Mouse (Mus musculus): ENCODE results near the gene Kctd5. TPM values are rescaled to one million over a fixed set of nuclear protein-coding genes. Genes with fewer than 3 reads are reported as not detected.

Kctd5 gene
- polyA plus RNA-seq, 1 experiment from 2014 or later, result 75.9 TPM

DNA sequence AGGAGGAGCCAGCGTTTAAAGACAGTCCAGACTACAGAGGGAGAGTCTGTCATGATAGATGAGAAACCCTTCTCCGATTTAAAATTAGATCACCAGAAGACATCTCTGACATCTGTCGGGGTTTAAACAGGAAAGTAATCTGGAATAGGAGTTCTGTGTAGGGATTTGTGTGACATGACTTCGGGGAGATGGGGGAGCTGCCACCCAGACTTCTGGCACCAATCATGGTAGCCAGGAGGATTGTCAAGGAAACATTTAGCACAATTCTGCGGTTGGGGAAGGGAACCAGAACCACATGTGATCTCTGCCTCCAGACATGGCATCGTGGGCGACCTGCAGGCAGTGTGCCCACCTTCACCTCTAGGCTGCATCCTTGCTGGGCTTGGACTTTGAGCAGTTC is 43.8 kb downstream of the Kctd5 start:
- Histone ChIP-seq H3K27me3 (ENCODE audit: control insufficient read depth, insufficient read depth, low read length) (no peaks in the 10 kb centered on the region), H3K9ac (replicated peaks; ENCODE audit: low read length) (no peak overlapping the region), H3K9me3 (ENCODE audit: control insufficient read depth, low read length) (no peaks in the 10 kb centered on the region), H3K4me3 (replicated peaks; ENCODE audit: low read depth, low read length) (no peak overlapping the region), H3K4me1 (ENCODE audit: control insufficient read depth, insufficient read depth, low read length) (no peaks in the 10 kb centered on the region), H3K4me2 (ENCODE audit: low read length) (no peak overlapping the region), H3K27ac (replicated peaks; ENCODE audit: low read depth, low read length) (no peak overlapping the region), H3K36me3 (ENCODE audit: control insufficient read depth, insufficient read depth, low read length) (no peaks in the 10 kb centered on the region)
- 84% methylated on average over 7 of the region's 7 CpGs for WGBS
- ATAC-seq (ENCODE audit: low FRiP score, low TSS enrichment), result no peak
- no peak for DNase-seq

GRCm38 (mm10) chr17:24021375-24022199 is 51.7 kb downstream of the Kctd5 start:
- no peaks in the 10 kb centered on the region for H3K4me1 ChIP-seq (ENCODE audit: control insufficient read depth, insufficient read depth, low read length)
- H3K27me3 ChIP-seq (ENCODE audit: control insufficient read depth, insufficient read depth, low read length), result no peaks in the 10 kb centered on the region
- DNase-seq, result no peak

DNA sequence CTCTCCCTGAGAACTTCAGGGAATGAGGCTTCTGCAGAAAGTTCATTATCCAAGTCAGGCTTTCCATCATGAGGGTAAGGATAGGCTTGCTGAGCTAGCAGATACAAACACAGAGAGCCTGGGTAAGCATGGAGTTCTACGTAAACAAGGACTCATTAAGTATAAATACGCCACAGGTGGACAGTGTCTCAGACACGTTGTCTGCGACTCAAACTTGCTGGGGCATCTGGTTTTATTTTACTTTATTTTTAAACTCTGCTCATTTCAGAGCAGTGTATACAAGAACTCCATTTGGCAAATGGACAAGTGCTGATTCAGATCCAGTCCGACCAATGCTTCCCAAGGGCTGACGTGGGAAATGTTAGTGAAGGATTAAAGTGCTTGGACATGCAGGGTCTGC is 52.6 kb downstream of the Kctd5 start:
- Histone ChIP-seq H3K27ac (replicated peaks; ENCODE audit: low read depth, low read length) (no peak overlapping the region), H3K27me3 (ENCODE audit: control insufficient read depth, insufficient read depth, low read length) (no peaks in the 10 kb centered on the region), H3K9ac (replicated peaks; ENCODE audit: low read length) (no peak overlapping the region), H3K4me2 (ENCODE audit: low read length) (no peak overlapping the region), H3K4me1 (ENCODE audit: control insufficient read depth, insufficient read depth, low read length) (no peaks in the 10 kb centered on the region), H3K4me3 (replicated peaks; ENCODE audit: low read depth, low read length) (no peak overlapping the region), H3K36me3 (ENCODE audit: control insufficient read depth, insufficient read depth, low read length) (no peaks in the 10 kb centered on the region), H3K9me3 (ENCODE audit: control insufficient read depth, low read length) (no peaks in the 10 kb centered on the region)
- DNase-seq (no peak), ATAC-seq (ENCODE audit: low FRiP score, low TSS enrichment) (no peak)
- WGBS, result 84% methylated on average over 6 of the region's 6 CpGs

More at GRCm38 (mm10) chr17:24021375-24022199, 51.7 kb downstream of the Kctd5 start:
- no peak overlapping the region for H3K9ac ChIP-seq (replicated peaks; ENCODE audit: low read length)
- H3K4me2 ChIP-seq (ENCODE audit: low read length), result no peak overlapping the region
- H3K4me3 ChIP-seq (replicated peaks; ENCODE audit: low read depth, low read length), result no peak overlapping the region
- WGBS, result 80% methylated on average over 5 of the region's 5 CpGs
- ATAC-seq (ENCODE audit: low FRiP score, low TSS enrichment), result no peak
- H3K27ac ChIP-seq (replicated peaks; ENCODE audit: low read depth, low read length), result no peak overlapping the region
- H3K36me3 ChIP-seq (ENCODE audit: control insufficient read depth, insufficient read depth, low read length), result no peaks in the 10 kb centered on the region
- no peaks in the 10 kb centered on the region for H3K9me3 ChIP-seq (ENCODE audit: control insufficient read depth, low read length)

GRCm38 (mm10) chr17:24015727-24016126 is 57.6 kb downstream of the Kctd5 start:
- H3K4me2 ChIP-seq (ENCODE audit: low read length), result no peak overlapping the region
- no peaks in the 10 kb centered on the region for H3K36me3 ChIP-seq (ENCODE audit: control insufficient read depth, insufficient read depth, low read length)
- no peak overlapping the region for H3K9ac ChIP-seq (replicated peaks; ENCODE audit: low read length)
- H3K27ac ChIP-seq (replicated peaks; ENCODE audit: low read depth, low read length), result no peak overlapping the region
- WGBS, result 29% methylated on average over 14 of the region's 14 CpGs
- peak; percentile 16 for DNase-seq
- H3K4me1 ChIP-seq (ENCODE audit: control insufficient read depth, insufficient read depth, low read length), result no peaks in the 10 kb centered on the region
- no peak for ATAC-seq (ENCODE audit: low FRiP score, low TSS enrichment)
- no peak overlapping the region for H3K4me3 ChIP-seq (replicated peaks; ENCODE audit: low read depth, low read length)
- no peaks in the 10 kb centered on the region for H3K27me3 ChIP-seq (ENCODE audit: control insufficient read depth, insufficient read depth, low read length)
- H3K9me3 ChIP-seq (ENCODE audit: control insufficient read depth, low read length), result no peaks in the 10 kb centered on the region

GRCm38 (mm10) chr17:24014433-24014965 is 58.8 kb downstream of the Kctd5 start:
- H3K4me3 ChIP-seq (replicated peaks; ENCODE audit: low read depth, low read length), result no peak overlapping the region
- DNase-seq, result no peak
- no peak for ATAC-seq (ENCODE audit: low FRiP score, low TSS enrichment)
- H3K27ac ChIP-seq (replicated peaks; ENCODE audit: low read depth, low read length), result no peak overlapping the region
- no peaks in the 10 kb centered on the region for H3K9me3 ChIP-seq (ENCODE audit: control insufficient read depth, low read length)
- no peak overlapping the region for H3K4me2 ChIP-seq (ENCODE audit: low read length)
- no peaks in the 10 kb centered on the region for H3K27me3 ChIP-seq (ENCODE audit: control insufficient read depth, insufficient read depth, low read length)
- no peak overlapping the region for H3K9ac ChIP-seq (replicated peaks; ENCODE audit: low read length)
- no peaks in the 10 kb centered on the region for H3K4me1 ChIP-seq (ENCODE audit: control insufficient read depth, insufficient read depth, low read length)
- 89% methylated on average over 5 of the region's 5 CpGs for WGBS
- H3K36me3 ChIP-seq (ENCODE audit: control insufficient read depth, insufficient read depth, low read length), result no peaks in the 10 kb centered on the region

GRCm38 (mm10) chr17:24012921-24013320 is 60.4 kb downstream of the Kctd5 start:
- H3K27ac ChIP-seq (replicated peaks; ENCODE audit: low read depth, low read length), result no peak overlapping the region
- H3K4me3 ChIP-seq (replicated peaks; ENCODE audit: low read depth, low read length), result no peak overlapping the region
- DNase-seq, result no peak
- H3K36me3 ChIP-seq (ENCODE audit: control insufficient read depth, insufficient read depth, low read length), result no peaks in the 10 kb centered on the region
- H3K4me2 ChIP-seq (ENCODE audit: low read length), result no peak overlapping the region
- WGBS, result 88% methylated on average over 2 of the region's 2 CpGs
- no peak for ATAC-seq (ENCODE audit: low FRiP score, low TSS enrichment)
- no peaks in the 10 kb centered on the region for H3K27me3 ChIP-seq (ENCODE audit: control insufficient read depth, insufficient read depth, low read length)
- no peaks in the 10 kb centered on the region for H3K9me3 ChIP-seq (ENCODE audit: control insufficient read depth, low read length)
- no peak overlapping the region for H3K9ac ChIP-seq (replicated peaks; ENCODE audit: low read length)
- no peaks in the 10 kb centered on the region for H3K4me1 ChIP-seq (ENCODE audit: control insufficient read depth, insufficient read depth, low read length)

DNA sequence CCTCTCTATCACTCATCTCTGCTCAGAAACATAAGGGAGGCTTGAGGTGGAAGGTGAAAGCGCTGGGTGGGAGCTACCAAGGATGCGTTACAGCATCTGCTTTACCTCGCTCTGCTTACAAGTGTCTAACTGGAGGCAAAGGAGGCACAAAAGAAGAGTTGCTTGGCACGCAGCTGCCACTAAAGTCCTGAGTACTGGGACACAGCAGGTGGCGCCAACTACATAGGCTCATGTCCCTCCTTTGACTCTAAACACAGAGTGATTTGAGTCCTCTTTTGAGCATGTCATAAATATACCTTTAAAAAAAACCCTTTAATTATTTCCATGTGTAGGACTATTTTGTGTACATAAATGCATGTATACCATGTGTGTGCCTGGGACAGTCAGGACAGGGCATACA is 63.7 kb downstream of the Kctd5 start:
- Histone ChIP-seq H3K36me3 (ENCODE audit: control insufficient read depth, insufficient read depth, low read length) (no peaks in the 10 kb centered on the region), H3K9me3 (ENCODE audit: control insufficient read depth, low read length) (no peaks in the 10 kb centered on the region), H3K4me3 (replicated peaks; ENCODE audit: low read depth, low read length) (no peak overlapping the region), H3K4me2 (ENCODE audit: low read length) (no peak overlapping the region), H3K9ac (replicated peaks; ENCODE audit: low read length) (no peak overlapping the region), H3K27me3 (ENCODE audit: control insufficient read depth, insufficient read depth, low read length) (no peaks in the 10 kb centered on the region), H3K4me1 (ENCODE audit: control insufficient read depth, insufficient read depth, low read length) (no peaks in the 10 kb centered on the region), H3K27ac (replicated peaks; ENCODE audit: low read depth, low read length) (no peak overlapping the region)
- WGBS, result 60% methylated on average over 5 of the region's 5 CpGs
- ATAC-seq (ENCODE audit: low FRiP score, low TSS enrichment) (no peak), DNase-seq (no peak)

DNA sequence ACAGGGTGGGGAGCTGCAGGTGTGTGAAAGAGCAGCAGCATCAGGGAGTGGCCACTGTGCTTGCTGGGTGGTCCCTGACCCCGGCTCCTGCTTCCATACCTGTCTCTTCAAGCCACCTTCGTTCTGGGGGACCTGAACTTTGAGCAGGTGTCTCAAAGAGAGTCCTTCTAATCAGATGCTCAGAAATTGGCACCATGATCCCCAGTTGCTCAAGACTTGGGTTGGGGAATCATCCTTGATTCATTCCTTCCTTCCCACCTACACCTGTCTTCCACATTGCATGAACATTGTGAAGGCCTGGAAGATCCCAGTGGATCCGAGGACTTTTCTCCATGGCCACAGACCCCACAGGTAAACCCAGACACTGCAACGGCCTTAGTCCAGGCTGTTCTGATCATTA is 65.2 kb downstream of the Kctd5 start:
- WGBS, result 82% methylated on average over 4 of the region's 4 CpGs
- Histone ChIP-seq H3K4me1 (ENCODE audit: control insufficient read depth, insufficient read depth, low read length) (no peaks in the 10 kb centered on the region), H3K9ac (replicated peaks; ENCODE audit: low read length) (no peak overlapping the region), H3K36me3 (ENCODE audit: control insufficient read depth, insufficient read depth, low read length) (no peaks in the 10 kb centered on the region), H3K4me3 (replicated peaks; ENCODE audit: low read depth, low read length) (no peak overlapping the region), H3K27ac (replicated peaks; ENCODE audit: low read depth, low read length) (no peak overlapping the region), H3K9me3 (ENCODE audit: control insufficient read depth, low read length) (no peaks in the 10 kb centered on the region), H3K27me3 (ENCODE audit: control insufficient read depth, insufficient read depth, low read length) (no peaks in the 10 kb centered on the region), H3K4me2 (ENCODE audit: low read length) (no peak overlapping the region)
- ATAC-seq (ENCODE audit: low FRiP score, low TSS enrichment) (no peak), DNase-seq (no peak)

DNA sequence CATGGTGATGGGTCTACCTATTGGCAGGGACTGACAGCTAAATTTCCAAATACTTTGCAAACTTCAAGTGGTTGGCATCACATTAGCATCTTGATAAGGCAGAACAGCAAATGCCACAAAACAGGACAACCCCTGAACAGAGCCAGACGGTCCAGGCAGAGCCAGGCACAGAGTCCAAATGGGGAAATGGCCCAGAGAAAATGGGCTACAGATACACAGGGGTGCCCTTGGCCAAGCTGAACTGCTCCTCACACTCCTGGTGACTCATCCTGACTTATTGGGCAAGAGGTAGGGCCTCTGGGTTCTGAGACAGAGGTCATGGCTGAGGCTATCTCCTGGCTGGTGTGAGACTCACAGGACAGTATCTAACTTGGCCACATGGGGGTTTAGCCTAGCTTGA is 65.9 kb downstream of the Kctd5 start:
- Histone ChIP-seq H3K9me3 (ENCODE audit: control insufficient read depth, low read length) (no peaks in the 10 kb centered on the region), H3K4me1 (ENCODE audit: control insufficient read depth, insufficient read depth, low read length) (no peaks in the 10 kb centered on the region), H3K9ac (replicated peaks; ENCODE audit: low read length) (no peak overlapping the region), H3K4me3 (replicated peaks; ENCODE audit: low read depth, low read length) (no peak overlapping the region), H3K27me3 (ENCODE audit: control insufficient read depth, insufficient read depth, low read length) (no peaks in the 10 kb centered on the region), H3K4me2 (ENCODE audit: low read length) (no peak overlapping the region), H3K36me3 (ENCODE audit: control insufficient read depth, insufficient read depth, low read length) (no peaks in the 10 kb centered on the region), H3K27ac (replicated peaks; ENCODE audit: low read depth, low read length) (no peak overlapping the region)
- WGBS, result 60% methylated on average over 1 of the region's 1 CpGs
- no peak for DNase-seq
- no peak for ATAC-seq (ENCODE audit: low FRiP score, low TSS enrichment)

All from midbrain, embryonic 14.5 days (tissue).